Mouse (Mus musculus) MEL (cell line): ENCODE data around the gene Elmsan1.

Experiments
- CHD2 ChIP-seq: IDR thresholded peaks from 2 replicates; pipeline ENCODE4 v1.6.1; 2011; ENCODE audit warnings: low read length, improper control_type of control experiment
- E2F4 ChIP-seq: IDR thresholded peaks from 2 replicates; pipeline ENCODE4 v1.6.1; 2011; ENCODE audit warnings: low read depth, low read length, improper control_type of control experiment, borderline replicate concordance
- ELF1 ChIP-seq: IDR thresholded peaks from 2 replicates; pipeline ENCODE4 v1.6.1; 2014; ENCODE audit warnings: low read depth, mild to moderate bottlenecking, inconsistent platforms, low read length, improper control_type of control experiment, moderate library complexity
- EP300 ChIP-seq, 2 experiments: IDR thresholded peaks; 2 replicates each; pipeline ENCODE4 v1.6.1; 2011; ENCODE audit warnings: improper control_type of control experiment in 2 of 2, low read length in 2 of 2, low read depth in 1 of 2, mild to moderate bottlenecking in 1 of 2
- GATA1 ChIP-seq: IDR thresholded peaks from 2 replicates; pipeline ENCODE4 v1.6.1; 2011; ENCODE audit warnings: low read depth, low read length, improper control_type of control experiment
- HCFC1 ChIP-seq: IDR thresholded peaks from 2 replicates; pipeline ENCODE4 v1.6.1; 2012; ENCODE audit warnings: low read depth, mild to moderate bottlenecking, inconsistent platforms, low read length, improper control_type of control experiment, moderate library complexity

GRCm38 (mm10) chr12:84132265-84132664 is 86.4 kb downstream of the Elmsan1 start:
- TF ChIP-seq E2F4 = no peak
- no peak for TF ChIP-seq ELF1
- no peak for TF ChIP-seq GATA1
- TF ChIP-seq EP300 (IDR thresholded peaks at IDR 0.05; ENCODE audit: low read depth in 1 of 2, low read length in 2 of 2) = no peak
- TF ChIP-seq CHD2 = no peak
- TF ChIP-seq HCFC1 = no peak
